Mouse (Mus musculus) heart, postnatal 36 days (tissue): ENCODE data around the gene Creb3l4. TPM values are rescaled to one million over a fixed set of nuclear protein-coding genes. Genes with fewer than 3 reads are reported as not detected.
"Not testable (repeated sequence)": the region's sequence is repeated elsewhere in the genome, so short reads cannot be mapped to it uniquely, and the experiment has no call there.

Source experiments
- DNase-seq, 2 experiments: peaks; one replicate each; pipeline ENCODE4 v3.0.0; 2021 to 2022
- intact Hi-C: fragments of 180-260 bp; cut with DNase I; formaldehyde crosslinking; loops from one replicate; pipeline ENCODE4 v1.15.1; 2025
- total RNA-seq, 2 experiments: library from RNA; stranded (reverse); gene quantifications; 2 replicates each; pipeline ENCODE4 v1.2.3; 2021

The Creb3l4 gene
- total RNA-seq, 2 experiments from 2014 or later, result not detected

- DNase-seq, result peak; percentile 31 to 56
Measured at GRCm38 (mm10) chr3:90265932-90266741, 22.8 kb upstream of the Creb3l4 start.

GRCm38 (mm10) chr3:90265034-90265931 is 22.0 kb upstream of the Creb3l4 start, which contains the start of gene Dennd4b:
TSS of gene Dennd4b (plus strand) at chr3:90265185.
- intact Hi-C loops, result loop anchor here (1.0 to 5.0 kb wide), 4 partner anchors 27 to 202 kb away; partner anchors contain the start of gene Npr1
- peak; percentile 95 for DNase-seq

More at GRCm38 (mm10) chr3:90265932-90266741, 22.8 kb upstream of the Creb3l4 start:
- intact Hi-C loops, result loop anchor here (1.0 to 5.0 kb wide), 4 partner anchors 26 to 201 kb away; partner anchors contain the start of gene Npr1

- DNase-seq, result no peak
- intact Hi-C loops, result loop anchor here (1.0 to 5.0 kb wide), 4 partner anchors 28 to 203 kb away; partner anchors contain the start of gene Npr1
Measured at GRCm38 (mm10) chr3:90264687-90265033, 21.3 kb upstream of the Creb3l4 start.

- DNase-seq, result no peak
- intact Hi-C loops, result no loop called here
Measured at GRCm38 (mm10) chr3:90263121-90263771, 19.9 kb upstream of the Creb3l4 start.

- intact Hi-C loops, result loop anchor here (10.0 kb wide), 1 partner anchor 1704 kb away; the partner anchor contains the start of genes Lamtor2 and Ubqln4
- no peak for DNase-seq
Measured at GRCm38 (mm10) chr3:90258521-90258920, 15.2 kb upstream of the Creb3l4 start.

- intact Hi-C loops, result loop anchor here (10.0 kb wide), 1 partner anchor 1702 kb away; the partner anchor contains the start of genes Lamtor2 and Ubqln4
- DNase-seq, result no peak
Measured at GRCm38 (mm10) chr3:90256731-90257530, 13.6 kb upstream of the Creb3l4 start.

GRCm38 (mm10) chr3:90255784-90256353 is 12.6 kb upstream of the Creb3l4 start:
- no peak for DNase-seq
- intact Hi-C loops, result loop anchor here (2.0 to 10.0 kb wide), 2 partner anchors 35 to 1701 kb away; partner anchors contain the start of genes Lamtor2 and Ubqln4

- intact Hi-C loops, result loop anchor here (2.0 to 10.0 kb wide), 2 partner anchors 34 to 1700 kb away; partner anchors contain the start of genes Lamtor2 and Ubqln4
- DNase-seq, result no peak
Measured at GRCm38 (mm10) chr3:90255194-90255565, 11.9 kb upstream of the Creb3l4 start.

- DNase-seq, result no peak
- intact Hi-C loops, result loop anchor here (2.0 to 10.0 kb wide), 2 partner anchors 34 to 1700 kb away; partner anchors contain the start of genes Lamtor2 and Ubqln4
Measured at GRCm38 (mm10) chr3:90254419-90255193, 11.3 kb upstream of the Creb3l4 start.

- intact Hi-C loops, result loop anchor here (2.0 to 10.0 kb wide), 2 partner anchors 33 to 1699 kb away; partner anchors contain the start of genes Lamtor2 and Ubqln4
- DNase-seq, result peak; percentile 90 to 91
Measured at GRCm38 (mm10) chr3:90253653-90254418, 10.5 kb upstream of the Creb3l4 start, which contains the start of gene Crtc2. TSS of gene Crtc2 (plus strand) at chr3:90254163.

GRCm38 (mm10) chr3:90253174-90253573 is 9.9 kb upstream of the Creb3l4 start:
- intact Hi-C loops, result loop anchor here (10.0 kb wide), 1 partner anchor 1698 kb away; the partner anchor contains the start of genes Lamtor2 and Ubqln4
- DNase-seq, result not testable (repeated sequence)

- intact Hi-C loops, result loop anchor here (10.0 kb wide), 1 partner anchor 1698 kb away; the partner anchor contains the start of genes Lamtor2 and Ubqln4
- not testable (repeated sequence) for DNase-seq
Measured at GRCm38 (mm10) chr3:90252659-90253058, 9.3 kb upstream of the Creb3l4 start.

- DNase-seq, result not testable (repeated sequence)
- intact Hi-C loops, result loop anchor here (10.0 kb wide), 1 partner anchor 1697 kb away; the partner anchor contains the start of genes Lamtor2 and Ubqln4
Measured at GRCm38 (mm10) chr3:90251731-90252226, 8.5 kb upstream of the Creb3l4 start.

GRCm38 (mm10) chr3:90250791-90251190 is 7.5 kb upstream of the Creb3l4 start:
- no peak for DNase-seq
- intact Hi-C loops, result loop anchor here (10.0 kb wide), 1 partner anchor 1696 kb away; the partner anchor contains the start of genes Lamtor2 and Ubqln4

GRCm38 (mm10) chr3:90248746-90249100 is 5.4 kb upstream of the Creb3l4 start:
- peak; percentile 40 to 66 for DNase-seq
- intact Hi-C loops, result no loop called here

GRCm38 (mm10) chr3:90247960-90248745 is 4.8 kb upstream of the Creb3l4 start, which contains the start of gene Slc39a1:
TSS of gene Slc39a1 (plus strand) at chr3:90248172.
- DNase-seq, result peak; percentile 91
- intact Hi-C loops, result no loop called here
